Mouse (Mus musculus) liver, embryonic 16.5 days (tissue): Measurements from ENCODE around the gene Napsa. TPM values are rescaled to one million over a fixed set of nuclear protein-coding genes. Genes with fewer than 3 reads are reported as not detected.

Source experiments
- ATAC-seq: fragments of 200-750 bp; cut with Nextera tagmentation; 2 replicates; pipeline ENCODE4 v1.8.0; 2017; ENCODE audit warnings: low read depth, mild to moderate bottlenecking, moderate number of reproducible peaks, moderate library complexity
- H3K27ac ChIP-seq: fragments of 300-500 bp; sonication (generic); 2 replicates; pipeline ENCODE4 v1.5.1; 2014; ENCODE audit warnings: mild to moderate bottlenecking, low read length
- H3K27me3 ChIP-seq: fragments of 300-500 bp; sonication (generic); 2 replicates; pipeline ENCODE4 v1.6.1; 2014; ENCODE audit warnings: low read depth, low read length, mixed read lengths; ENCODE audit not compliant: control insufficient read depth, insufficient read depth
- H3K36me3 ChIP-seq: fragments of 300-500 bp; sonication (generic); 2 replicates; pipeline ENCODE4 v1.6.1; 2014; ENCODE audit warnings: mild to moderate bottlenecking; ENCODE audit not compliant: control insufficient read depth, insufficient read depth
- H3K4me1 ChIP-seq: fragments of 300-500 bp; sonication (generic); 2 replicates; pipeline ENCODE4 v1.6.1; 2014; ENCODE audit warnings: low read depth, low read length, mixed read lengths; ENCODE audit not compliant: control insufficient read depth
- H3K4me2 ChIP-seq: fragments of 300-500 bp; sonication (generic); 2 replicates; pipeline ENCODE4 v1.6.1; 2014; ENCODE audit warnings: low read depth, low read length, mixed read lengths
- H3K4me3 ChIP-seq: fragments of 300-500 bp; sonication (generic); 2 replicates; pipeline ENCODE4 v1.5.1; 2014; ENCODE audit warnings: low read depth, mild to moderate bottlenecking, low read length
- H3K9ac ChIP-seq: fragments of 300-500 bp; sonication (generic); 2 replicates; pipeline ENCODE4 v1.6.1; 2014; ENCODE audit warnings: low read depth, low read length
- H3K9me3 ChIP-seq: fragments of 300-500 bp; sonication (generic); replicated peaks from 2 replicates; pipeline ENCODE4 v1.6.1; 2016; ENCODE audit warnings: low read length; ENCODE audit not compliant: control insufficient read depth
- WGBS: fragments of 180-500 bp; shearing (Covaris S2); extraction: QIAGEN DNeasy Blood & Tissue Kit; methylation state at CpG from one replicate; pipeline ENCODE4 v1.1.7; 2014; ENCODE audit not compliant: insufficient replicate concordance; 5-methylcytosine and 5-hydroxymethylcytosine counted together
- microRNA-seq: library from miRNA; unstranded; fragments of <30 nt; microRNA quantifications from one replicate; pipeline ENCODE4, GENCODE M21; 2016
- polyA plus RNA-seq: library from polyadenylated mRNA; unstranded; fragments of >200 nt; fragmentation: Nextera tagmentation; extraction: Ambion mirVana; gene quantifications from 2 replicates; pipeline ENCODE4 v1.2.1, GENCODE M21; 2015

Napsa gene
- polyA plus RNA-seq, 1 experiment from 2014 or later = 11.5 TPM

DNA sequence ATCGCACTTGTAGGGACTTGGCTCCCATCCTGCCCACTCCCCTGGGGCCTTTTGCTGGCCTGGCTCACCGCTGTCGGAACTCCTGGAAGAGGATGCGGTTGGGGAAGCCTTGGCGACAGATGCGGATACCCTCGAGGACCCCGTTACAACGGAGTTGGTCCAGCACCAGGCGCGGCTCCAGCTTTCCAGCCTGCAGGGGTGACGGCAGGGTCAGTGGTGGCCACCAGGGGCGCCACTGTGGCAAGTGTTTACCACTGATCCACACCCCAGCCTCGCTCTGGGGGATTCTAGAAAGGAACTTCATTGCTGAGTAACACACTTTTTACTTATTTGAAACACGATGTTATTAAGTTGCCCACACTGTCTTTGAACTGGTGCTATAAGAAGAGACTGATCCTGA is 61.2 kb downstream of the Napsa start:
- Histone ChIP-seq H3K4me1 (no peaks in the 10 kb centered on the region), H3K36me3 (no peaks in the 10 kb centered on the region), H3K4me3 (no peak overlapping the region), H3K4me2 (no peak overlapping the region), H3K9ac (no peak overlapping the region), H3K9me3 (no peaks in the 10 kb centered on the region), H3K27ac (no peak overlapping the region), H3K27me3 (peaks cover 5% of the 10 kb centered on the region)
- ATAC-seq = no peak
- WGBS = 18% methylated on average over 15 of the region's 15 CpGs

Small RNA genes lying within 50 kb of the gene (microRNA-seq; reads per million reads assigned to microRNA genes)
- gene Mir7053 = 0.74 reads per million

Other genes starting within 250 kb of the Napsa start
- gene Syt3, start 188.3 kb upstream of the Napsa start, polyA plus RNA-seq = 0.04 TPM in 1 of 2 replicates, not detected in the other
- 0.20 TPM in 1 of 2 replicates, not detected in the other for gene 1700008O03Rik, start 186.6 kb upstream of the Napsa start, polyA plus RNA-seq
- gene Lrrc4b, start 143.4 kb upstream of the Napsa start, polyA plus RNA-seq = not detected in 2 replicates
- gene Aspdh, start 107.0 kb upstream of the Napsa start, polyA plus RNA-seq = 19.4 and 23.5 TPM in 2 replicates
- 159 and 174 TPM in 2 replicates for gene Josd2, start 104.4 kb upstream of the Napsa start, polyA plus RNA-seq
- gene Emc10, start 75.9 kb upstream of the Napsa start, polyA plus RNA-seq = 34.4 and 40.6 TPM in 2 replicates
- gene Fam71e1, start 75.8 kb upstream of the Napsa start, polyA plus RNA-seq = 1.3 and 1.4 TPM in 2 replicates
- gene Mybpc2, start 47.7 kb upstream of the Napsa start, polyA plus RNA-seq = 0.15 and 0.31 TPM in 2 replicates
- gene Spib, start 40.3 kb upstream of the Napsa start, polyA plus RNA-seq = 1.5 and 2.0 TPM in 2 replicates
- gene Pold1, start 23.5 kb upstream of the Napsa start, polyA plus RNA-seq = 47.8 and 48.8 TPM in 2 replicates
- 41.0 and 45.9 TPM in 2 replicates for gene Nr1h2, start 18.4 kb upstream of the Napsa start, polyA plus RNA-seq
- gene Kcnc3, start 18.3 kb downstream of the Napsa start, polyA plus RNA-seq = 0.06 and 0.07 TPM in 2 replicates
- gene Myh14, start 98.5 kb downstream of the Napsa start, polyA plus RNA-seq = 0.25 and 0.77 TPM in 2 replicates
- not detected in 2 replicates for gene Izumo2, start 136.4 kb downstream of the Napsa start, polyA plus RNA-seq
- gene Vrk3, start 176.0 kb downstream of the Napsa start, polyA plus RNA-seq = 25.8 and 29.2 TPM in 2 replicates
- 1.1 and 1.2 TPM in 2 replicates for gene Zfp473, start 178.7 kb downstream of the Napsa start, polyA plus RNA-seq
- 43.4 and 44.7 TPM in 2 replicates for gene Nup62, start 243.7 kb downstream of the Napsa start, polyA plus RNA-seq
- gene Il4i1, start 244.0 kb downstream of the Napsa start, polyA plus RNA-seq = 0.34 and 0.76 TPM in 2 replicates
- 7.3 and 9.7 TPM in 2 replicates for gene Atf5, start 244.3 kb downstream of the Napsa start, polyA plus RNA-seq